Mouse (Mus musculus) effector memory CD4-positive, alpha-beta T cell, adult 7 months (primary cell): ENCODE measurements around the gene Mptx1. TPM values are rescaled to one million over a fixed set of nuclear protein-coding genes. Genes with fewer than 3 reads are reported as not detected.

Source experiments
- polyA plus RNA-seq: library from polyadenylated mRNA; unstranded; fragments of 100-300 nt; shearing (Covaris generic); gene quantifications from one replicate; pipeline ENCODE4 v1.2.1, GENCODE M21; 2017

The Mptx1 gene
- not detected for polyA plus RNA-seq

GRCm38 (mm10) chr1:174330218-174330617 lies at the start of gene Mptx1:
Gene Mptx1 (plus strand): TSS chr1:174330518.

DNA sequence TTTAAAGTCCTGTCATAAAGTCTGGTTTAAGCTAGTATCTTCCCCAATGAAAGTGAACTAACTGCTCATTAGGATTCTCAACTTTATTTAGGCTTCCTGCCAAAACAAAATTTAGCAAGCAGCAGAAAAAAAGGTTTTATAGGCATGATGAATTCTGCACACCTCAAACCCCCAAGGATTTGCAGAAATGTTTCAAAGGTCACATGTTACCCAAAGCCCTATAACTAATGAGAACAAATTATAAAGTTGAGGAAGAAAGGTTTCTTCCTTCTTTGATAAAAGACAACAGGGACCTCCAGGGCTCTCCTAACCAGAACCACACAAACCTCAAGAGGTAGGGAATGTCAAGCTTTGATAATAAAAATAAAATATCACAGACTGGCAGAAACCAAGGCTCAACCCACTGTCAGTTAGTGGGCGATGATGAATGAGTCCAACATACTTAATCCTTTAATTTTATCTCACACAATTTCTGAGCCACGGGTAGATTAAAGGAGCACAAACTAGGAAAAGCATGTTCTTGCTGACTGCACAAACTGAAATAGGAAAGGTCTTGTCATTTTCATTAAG lies 34.6 kb downstream of the Mptx1 start, which contains the start of gene Olfr417:
Gene Olfr417, plus strand, starts transcription at position 241 of the 570 bp plus-strand sequence.

Other genes with a start within 250 kb of the Mptx1 start
- gene Olfr429, start 246.2 kb upstream of the Mptx1 start, polyA plus RNA-seq: not detected
- gene Olfr427, start 233.6 kb upstream of the Mptx1 start, polyA plus RNA-seq: not detected
- not detected for gene Olfr231, start 209.4 kb upstream of the Mptx1 start, polyA plus RNA-seq
- not detected for gene Olfr424, start 199.0 kb upstream of the Mptx1 start, polyA plus RNA-seq
- 0.24 TPM for gene Olfr420, start 174.9 kb upstream of the Mptx1 start, polyA plus RNA-seq
- 0.05 TPM for gene Spta1, start 157.7 kb upstream of the Mptx1 start, polyA plus RNA-seq
- gene Olfr419, start 78.5 kb upstream of the Mptx1 start, polyA plus RNA-seq: not detected
- gene Olfr417, start 34.6 kb downstream of the Mptx1 start, polyA plus RNA-seq: not detected
- not detected for gene Olfr248, start 60.5 kb downstream of the Mptx1 start, polyA plus RNA-seq
- gene Olfr414, start 93.5 kb downstream of the Mptx1 start, polyA plus RNA-seq: not detected
- not detected for gene Olfr220, start 111.6 kb downstream of the Mptx1 start, polyA plus RNA-seq
- gene Fmn2, start 171.3 kb downstream of the Mptx1 start, polyA plus RNA-seq: not detected